In genomic region chrX:20279424-20279823, GRCm38 (mm10) we compare ENCODE assay signal across 26 mouse cellular contexts. TPM values are rescaled to one million over a fixed set of nuclear protein-coding genes. Genes with fewer than 3 reads are reported as not detected.
DNase-seq lines count a peak whose midpoint lies in the region; ATAC-seq lines count a peak whose summit lies in the region.
"Had no signal": no experiment of that assay in that cellular context is flagged by ENCODE, and none has a peak within 500 bp of the region (broad histone marks: within the 10 kb centered on the region; RNA-seq: fewer than 3 reads in every experiment).

No protein-coding gene starts in this region.

- H3K36me3 ChIP-seq in kidney, embryonic 16.5 days (ENCODE audit: insufficient read depth, low read length) = no peaks in the 10 kb centered on the region
- no peaks in the 10 kb centered on the region for H3K36me3 ChIP-seq in midbrain, embryonic 16.5 days (ENCODE audit: control insufficient read depth, insufficient read depth, low read length)
- no peaks in the 10 kb centered on the region for H3K36me3 ChIP-seq in kidney, embryonic 15.5 days
- H3K36me3 ChIP-seq: embryonic facial prominence, embryonic 10.5 days; embryonic facial prominence, embryonic 13.5 days; forebrain, embryonic 12.5 days; forebrain, embryonic 15.5 days; heart, embryonic 10.5 days; heart, embryonic 13.5 days had no signal

- ATAC-seq in inflammation-experienced regulatory T-cells, adult 6 months = peak; percentile 89
- no peak for ATAC-seq in kidney, embryonic 16.5 days (ENCODE audit: low FRiP score, low TSS enrichment)
- ATAC-seq in midbrain, embryonic 16.5 days = no peak
- no peak for ATAC-seq in kidney, embryonic 15.5 days (replicated peaks; ENCODE audit: low FRiP score)
- ATAC-seq: forebrain, embryonic 15.5 days; hindbrain, postnatal 0 days had no signal

- H3K4me1 ChIP-seq in kidney, embryonic 16.5 days (ENCODE audit: insufficient read depth, low read length) = no peaks in the 10 kb centered on the region
- H3K4me1 ChIP-seq in midbrain, embryonic 16.5 days (ENCODE audit: control insufficient read depth, insufficient read depth, low read length) = no peaks in the 10 kb centered on the region
- no peaks in the 10 kb centered on the region for H3K4me1 ChIP-seq in kidney, embryonic 15.5 days
- H3K4me1 ChIP-seq: embryonic facial prominence, embryonic 10.5 days; embryonic facial prominence, embryonic 13.5 days; forebrain, embryonic 12.5 days; forebrain, embryonic 15.5 days; heart, embryonic 10.5 days; heart, embryonic 13.5 days had no signal

- H3K4me2 ChIP-seq in kidney, embryonic 16.5 days (replicated peaks; ENCODE audit: low read depth, low read length) = no peak overlapping the region
- no peak overlapping the region for H3K4me2 ChIP-seq in midbrain, embryonic 16.5 days (ENCODE audit: low read length)
- no peak overlapping the region for H3K4me2 ChIP-seq in kidney, embryonic 15.5 days
- H3K4me2 ChIP-seq: embryonic facial prominence, embryonic 13.5 days; forebrain, embryonic 12.5 days; forebrain, embryonic 15.5 days; heart, embryonic 13.5 days; hindbrain, embryonic 14.5 days had no signal

- peak; percentile 7 for DNase-seq in CD4-positive, CD25-positive, alpha-beta regulatory T cell, adult 2 months (ENCODE audit: low read depth, low spot score)
- peak; percentile 3 for DNase-seq in T-cell, adult 2 months (ENCODE audit: low spot score)
- DNase-seq: adrenal gland, postnatal 10 days; adrenal gland, postnatal 36 days; cerebellum, adult 18-20 months; cerebellum, adult 9-10 months; cerebellum, postnatal 14 days; embryo, embryonic 11 days; gastrocnemius, postnatal 10 days; gastrocnemius, postnatal 36 days; heart, adult 2 months; heart, postnatal 14 days; heart, postnatal 4 days had no signal

- no peak overlapping the region for H3K27ac ChIP-seq in kidney, embryonic 16.5 days (ENCODE audit: low read length)
- H3K27ac ChIP-seq in midbrain, embryonic 16.5 days (ENCODE audit: low read length) = no peak overlapping the region
- H3K27ac ChIP-seq in kidney, embryonic 15.5 days = no peak overlapping the region
- H3K27ac ChIP-seq: embryonic facial prominence, embryonic 10.5 days; embryonic facial prominence, embryonic 13.5 days; forebrain, embryonic 12.5 days; forebrain, embryonic 15.5 days; heart, adult 2 months; heart, embryonic 10.5 days; heart, embryonic 13.5 days; hindbrain, embryonic 14.5 days; hindbrain, postnatal 0 days had no signal

- 69% methylated on average over 6 of the region's 6 CpGs for WGBS in kidney, embryonic 16.5 days
- WGBS in midbrain, embryonic 16.5 days = 86% methylated on average over 6 of the region's 6 CpGs
- WGBS in kidney, embryonic 15.5 days = 66% methylated on average over 6 of the region's 6 CpGs

- no peaks in the 10 kb centered on the region for H3K9me3 ChIP-seq in kidney, embryonic 16.5 days (ENCODE audit: low read length)
- no peaks in the 10 kb centered on the region for H3K9me3 ChIP-seq in midbrain, embryonic 16.5 days (replicated peaks; ENCODE audit: control insufficient read depth, low read length, poor library complexity, severe bottlenecking)
- no peaks in the 10 kb centered on the region for H3K9me3 ChIP-seq in kidney, embryonic 15.5 days (replicated peaks)
- H3K9me3 ChIP-seq: embryonic facial prominence, embryonic 10.5 days; embryonic facial prominence, embryonic 13.5 days; forebrain, embryonic 12.5 days; forebrain, embryonic 15.5 days; heart, embryonic 10.5 days; heart, embryonic 13.5 days had no signal

- no peak overlapping the region for H3K9ac ChIP-seq in kidney, embryonic 16.5 days (replicated peaks; ENCODE audit: low read length)
- no peak overlapping the region for H3K9ac ChIP-seq in midbrain, embryonic 16.5 days (ENCODE audit: low read depth, low read length)
- no peak overlapping the region for H3K9ac ChIP-seq in kidney, embryonic 15.5 days
- H3K9ac ChIP-seq: embryonic facial prominence, embryonic 13.5 days; forebrain, embryonic 12.5 days; forebrain, embryonic 15.5 days; heart, embryonic 13.5 days; hindbrain, embryonic 14.5 days had no signal

- H3K27me3 ChIP-seq in kidney, embryonic 16.5 days (ENCODE audit: insufficient read depth, low read length) = no peaks in the 10 kb centered on the region
- H3K27me3 ChIP-seq in midbrain, embryonic 16.5 days (ENCODE audit: control insufficient read depth, insufficient read depth, low read depth, low read length) = no peaks in the 10 kb centered on the region
- H3K27me3 ChIP-seq in kidney, embryonic 15.5 days = no peaks in the 10 kb centered on the region
- H3K27me3 ChIP-seq: embryonic facial prominence, embryonic 13.5 days; forebrain, embryonic 12.5 days; forebrain, embryonic 15.5 days; heart, embryonic 13.5 days had no signal

- no peak overlapping the region for H3K4me3 ChIP-seq in kidney, embryonic 16.5 days (ENCODE audit: low read length)
- no peak overlapping the region for H3K4me3 ChIP-seq in midbrain, embryonic 16.5 days (ENCODE audit: low read depth, low read length)
- no peak overlapping the region for H3K4me3 ChIP-seq in kidney, embryonic 15.5 days (replicated peaks)
- H3K4me3 ChIP-seq: embryonic facial prominence, embryonic 10.5 days; embryonic facial prominence, embryonic 13.5 days; erythroblast, embryonic 14.5 days; forebrain, embryonic 12.5 days; forebrain, embryonic 15.5 days; heart, adult 2 months; heart, embryonic 10.5 days; heart, embryonic 13.5 days had no signal

RNA-seq across cellular contexts. Expression of gene Slc9a7, which starts 12.2 kb away (rescaled TPM):
- 1 to 10 TPM; 5.9 to 7.0 (median 6.2) TPM for polyA plus RNA-seq in inflammation-experienced regulatory T-cells, adult 6 months (2017; shearing (Covaris generic))
- 1.3 and 1.5 TPM in 2 replicates for polyA plus RNA-seq in kidney, embryonic 16.5 days (2015; fragmentation: Nextera tagmentation; extraction: Ambion mirVana)
- polyA plus RNA-seq in midbrain, embryonic 16.5 days (2015; fragmentation: Nextera tagmentation; extraction: Ambion mirVana) = 12.0 and 13.3 TPM in 2 replicates
- 1.1 TPM in 2 replicates for polyA plus RNA-seq in kidney, embryonic 15.5 days (2015; fragmentation: Nextera tagmentation; extraction: Ambion mirVana)
- polyA plus RNA-seq: erythroblast, embryonic 14.5 days had no signal
